Mouse (Mus musculus): ENCODE measurements around the gene Chmp1a. TPM values are rescaled to one million over a fixed set of nuclear protein-coding genes. Genes with fewer than 3 reads are reported as not detected.

Chmp1a gene
- total and polyA plus RNA-seq, 3 experiments = 67.5 to 83.2 (median 69.5) TPM

- peaks cover 2% of the 10 kb centered on the region for H3K9me3 ChIP-seq (replicated peaks; ENCODE audit: low read length)
- in situ Hi-C loops (cut with MboI; ENCODE audit: low pct_ligation_motif_present, low pct_unique_long_range_greater_than_20kb, low sequenced_read_pairs) (loop anchor here (5.0 kb wide), 1 partner anchor 73 kb away; no protein-coding TSS in a partner anchor), dilution Hi-C loops (cut with MboI; ENCODE audit: extremely low pct_ligation_motif_present, extremely low pct_unique_long_range_greater_than_20kb, low sequenced_read_pairs) (no loop called here)
- no peak for TF ChIP-seq UBTF (IDR thresholded peaks at IDR 0.05; ENCODE audit: low read depth, low read length)
- no peak for TF ChIP-seq IRF4 (IDR thresholded peaks at IDR 0.05; ENCODE audit: low read depth, low read length)
- no peak for TF ChIP-seq ELF1 (IDR thresholded peaks at IDR 0.05; ENCODE audit: low read depth, low read length)
- no peak for TF ChIP-seq POLR2AphosphoS2 (IDR thresholded peaks at IDR 0.05; ENCODE audit: low read depth, low read length)
- no peak for TF ChIP-seq PAX5 (IDR thresholded peaks at IDR 0.05; ENCODE audit: low read length)
- no peak within 1 kb of the TSS for H3K4me2 ChIP-seq (ENCODE audit: insufficient read depth, low read depth, poor library complexity, severe bottlenecking)
- H3K4me1 ChIP-seq (ENCODE audit: control insufficient read depth in 1 of 2, insufficient read depth in 2 of 2) = peaks cover 0 to 3% of the 10 kb centered on the region in 2 experiments; a peak in 2 of 4 replicates
- H3K27me3 ChIP-seq (replicated peaks) = peaks cover 47% of the 10 kb centered on the region
- no peak within 1 kb of the TSS for H3K9ac ChIP-seq (ENCODE audit: insufficient read depth, low read depth)
- no peaks in the 10 kb centered on the region for H3K36me3 ChIP-seq (replicated peaks in 1 of 2; ENCODE audit: control insufficient read depth in 1 of 2, insufficient read depth in 1 of 2, low read length in 1 of 2)
- DNase-seq (ENCODE audit: extremely low read depth) = no peak
- no peaks in the 10 kb centered on the region for H3K79me2 ChIP-seq (replicated peaks; ENCODE audit: control insufficient read depth, extremely low read depth, insufficient read depth, poor library complexity, severe bottlenecking)
- no peak within 1 kb of the TSS for H3K27ac ChIP-seq (ENCODE audit: insufficient read depth, low read depth)
- H3K4me3 ChIP-seq (replicated peaks in 1 of 3; ENCODE audit: low read depth in 2 of 3, low read length in 2 of 3, poor library complexity in 1 of 3) = no peak within 1 kb of the TSS
Observed at GRCm38 (mm10) chr8:123185566-123186409, 26.8 kb downstream of the Chmp1a start, which contains the start of gene Dpep1. Gene Dpep1 (plus strand): TSS chr8:123186242.

- H3K9ac ChIP-seq (ENCODE audit: insufficient read depth, low read depth) = no peak overlapping the region
- in situ Hi-C loops (cut with MboI; ENCODE audit: low pct_ligation_motif_present, low pct_unique_long_range_greater_than_20kb, low sequenced_read_pairs) = no loop called here
- no peaks in the 10 kb centered on the region for H3K36me3 ChIP-seq (replicated peaks in 1 of 2; ENCODE audit: control insufficient read depth in 1 of 2, insufficient read depth in 1 of 2, low read length in 1 of 2)
- peak overlapping the region in 1 of 3 experiments; percentile 19 for H3K4me3 ChIP-seq (replicated peaks in 1 of 3; ENCODE audit: low read depth in 2 of 3, low read length in 2 of 3, poor library complexity in 1 of 3)
- peaks cover 22% of the 10 kb centered on the region for H3K9me3 ChIP-seq (replicated peaks; ENCODE audit: low read length)
- H3K4me2 ChIP-seq (ENCODE audit: insufficient read depth, low read depth, poor library complexity, severe bottlenecking) = no peak overlapping the region
- dilution Hi-C loops (cut with MboI; ENCODE audit: extremely low pct_ligation_motif_present, extremely low pct_unique_long_range_greater_than_20kb, low sequenced_read_pairs) = no loop called here
- no peaks in the 10 kb centered on the region for H3K79me2 ChIP-seq (replicated peaks; ENCODE audit: control insufficient read depth, extremely low read depth, insufficient read depth, poor library complexity, severe bottlenecking)
- DNase-seq (ENCODE audit: extremely low read depth) = peak; percentile 57
- peaks cover 27% of the 10 kb centered on the region for H3K27me3 ChIP-seq (replicated peaks)
- peaks cover 0 to 3% of the 10 kb centered on the region in 2 experiments; a peak in 1 of 4 replicates for H3K4me1 ChIP-seq (ENCODE audit: control insufficient read depth in 1 of 2, insufficient read depth in 2 of 2)
- H3K27ac ChIP-seq (ENCODE audit: insufficient read depth, low read depth) = no peak overlapping the region
- TF ChIP-seq NRF1 (IDR thresholded peaks at IDR 0.05; ENCODE audit: low read depth, low read length) = no peak
- TF ChIP-seq USF2 (conservative IDR thresholded peaks at IDR 0.05; ENCODE audit: low read depth, low read length) = no peak
- no peak for TF ChIP-seq JUND (conservative IDR thresholded peaks at IDR 0.05; ENCODE audit: low read depth, low read length)
- TF ChIP-seq CHD2 (IDR thresholded peaks at IDR 0.05; ENCODE audit: low read length) = no peak
- no peak for TF ChIP-seq EP300 (IDR thresholded peaks at IDR 0.05; ENCODE audit: low read length)
- TF ChIP-seq ZNF384 (IDR thresholded peaks at IDR 0.05; ENCODE audit: low read depth, low read length) = no peak
- 0 out of 2 replicates have a peak, but pooled peaks have one; percentile 53 for TF ChIP-seq KAT2A (IDR thresholded peaks at IDR 0.05; ENCODE audit: insufficient replicate concordance, low read length)
- TF ChIP-seq SIN3A (IDR thresholded peaks at IDR 0.05; ENCODE audit: low read length) = peak; percentile 95
- TF ChIP-seq TBP (conservative IDR thresholded peaks at IDR 0.05; ENCODE audit: low read depth, low read length) = peak; percentile 87
- peak; percentile 37 for TF ChIP-seq POLR2A (IDR thresholded peaks at IDR 0.05; ENCODE audit: low read depth, low read length)
- no peak for TF ChIP-seq ZKSCAN1 (IDR thresholded peaks at IDR 0.05; ENCODE audit: borderline replicate concordance, low read depth, low read length)
- no peak for TF ChIP-seq E2F4 (IDR thresholded peaks at IDR 0.05; ENCODE audit: insufficient replicate concordance, low read depth, low read length)
- no peak for TF ChIP-seq ZC3H11A (IDR thresholded peaks at IDR 0.05; ENCODE audit: low read depth, low read length)
- TF ChIP-seq MAZ (IDR thresholded peaks at IDR 0.05; ENCODE audit: low read depth, low read length) = no peak
- no peak for TF ChIP-seq PAX5 (IDR thresholded peaks at IDR 0.05; ENCODE audit: low read length)
- peak; percentile 81 for TF ChIP-seq HCFC1 (IDR thresholded peaks at IDR 0.05; ENCODE audit: low read depth, low read length)
- TF ChIP-seq TCF12 (IDR thresholded peaks at IDR 0.05; ENCODE audit: low read depth, low read length) = peak; percentile 64; the same call in 1 of the 2 replicates
- 0 out of 2 replicates have a peak, but pooled peaks have one; percentile 12 for TF ChIP-seq BHLHE40 (IDR thresholded peaks at IDR 0.05; ENCODE audit: low read depth, low read length)
- TF ChIP-seq ELF1 (IDR thresholded peaks at IDR 0.05; ENCODE audit: low read depth, low read length) = 0 out of 2 replicates have a peak, but pooled peaks have one; percentile 43
- 0 out of 2 replicates have a peak, but pooled peaks have one; percentile 50 for TF ChIP-seq UBTF (IDR thresholded peaks at IDR 0.05; ENCODE audit: low read depth, low read length)
- TF ChIP-seq CHD1 (IDR thresholded peaks at IDR 0.05; ENCODE audit: low read depth, low read length) = no peak
- TF ChIP-seq IRF4 (IDR thresholded peaks at IDR 0.05; ENCODE audit: low read depth, low read length) = peak; percentile 71
- TF ChIP-seq MAX (IDR thresholded peaks at IDR 0.05; ENCODE audit: low read length) = no peak
- no peak for TF ChIP-seq GABPA (IDR thresholded peaks at IDR 0.05; ENCODE audit: insufficient replicate concordance, low read depth, low read length)
- peak; percentile 23; the same call in 1 of the 2 replicates for TF ChIP-seq ETS1 (conservative IDR thresholded peaks at IDR 0.05; ENCODE audit: low read depth, low read length)
- TF ChIP-seq MYC (IDR thresholded peaks at IDR 0.05; ENCODE audit: low read depth, low read length) = no peak
- no peak for TF ChIP-seq POLR2AphosphoS2 (IDR thresholded peaks at IDR 0.05; ENCODE audit: low read depth, low read length)
- no peak; a peak in 1 of 4 replicates for TF ChIP-seq CTCF (conservative IDR thresholded peaks at IDR 0.05 in 1 of 2, IDR thresholded peaks at IDR 0.05 in 1 of 2; ENCODE audit: low read depth in 2 of 2, low read length in 2 of 2)
- TF ChIP-seq RAD21 (IDR thresholded peaks at IDR 0.05; ENCODE audit: low read depth, low read length) = no peak
- no peak for TF ChIP-seq MXI1 (IDR thresholded peaks at IDR 0.05; ENCODE audit: low read depth, low read length)
Observed at GRCm38 (mm10) chr8:123181391-123181790, 31.2 kb downstream of the Chmp1a start.
